Mouse (Mus musculus) heart, embryonic 16.5 days (tissue): ENCODE results near the gene Map2k6. TPM values are rescaled to one million over a fixed set of nuclear protein-coding genes. Genes with fewer than 3 reads are reported as not detected.

ENCODE experiments used
- ATAC-seq: fragments of 200-750 bp; cut with Nextera tagmentation; replicated peaks from 2 replicates; pipeline ENCODE4 v1.8.0; 2017; ENCODE audit warnings: moderate number of reproducible peaks; ENCODE audit not compliant: insufficient read depth, low FRiP score; ENCODE audit errors: extremely low read depth
- H3K27ac ChIP-seq: fragments of 300-500 bp; sonication (generic); 2 replicates; pipeline ENCODE4 v1.5.1; 2014; ENCODE audit warnings: mild to moderate bottlenecking, low read length, control low read depth, moderate library complexity
- H3K27me3 ChIP-seq: fragments of 300-500 bp; sonication (generic); 2 replicates; pipeline ENCODE4 v1.6.1; 2014; ENCODE audit warnings: low read length, mixed read lengths; ENCODE audit not compliant: control insufficient read depth, insufficient read depth
- H3K36me3 ChIP-seq: fragments of 300-500 bp; sonication (generic); 2 replicates; pipeline ENCODE4 v1.6.1; 2014; ENCODE audit not compliant: control insufficient read depth, insufficient read depth
- H3K4me1 ChIP-seq: fragments of 300-500 bp; sonication (generic); 2 replicates; pipeline ENCODE4 v1.6.1; 2014; ENCODE audit warnings: low read length, mixed read lengths; ENCODE audit not compliant: control insufficient read depth, insufficient read depth
- H3K4me2 ChIP-seq: fragments of 300-500 bp; sonication (generic); 2 replicates; pipeline ENCODE4 v1.6.1; 2014; ENCODE audit warnings: low read depth, mild to moderate bottlenecking, control low read depth, low read length
- H3K4me3 ChIP-seq: fragments of 300-500 bp; sonication (generic); 2 replicates; pipeline ENCODE4 v1.5.1; 2014; ENCODE audit warnings: mild to moderate bottlenecking, control low read depth, low read length
- H3K9ac ChIP-seq: fragments of 300-500 bp; sonication (generic); 2 replicates; pipeline ENCODE4 v1.6.1; 2014; ENCODE audit warnings: low read length, control low read depth
- H3K9me3 ChIP-seq: fragments of 300-500 bp; sonication (generic); replicated peaks from 2 replicates; pipeline ENCODE4 v1.6.1; 2016; ENCODE audit warnings: low read length; ENCODE audit not compliant: control insufficient read depth
- WGBS: fragments of 180-500 bp; shearing (Covaris S2); extraction: QIAGEN DNeasy Blood & Tissue Kit; methylation state at CpG from one replicate; pipeline ENCODE4 v1.1.7; 2014; 5-methylcytosine and 5-hydroxymethylcytosine counted together
- polyA plus RNA-seq: library from polyadenylated mRNA; unstranded; fragments of >200 nt; fragmentation: Nextera tagmentation; extraction: Ambion mirVana; gene quantifications from 2 replicates; pipeline ENCODE4 v1.2.1, GENCODE M21; 2015

Gene Map2k6
- polyA plus RNA-seq, 1 experiment from 2014 or later: 15.4 TPM

DNA sequence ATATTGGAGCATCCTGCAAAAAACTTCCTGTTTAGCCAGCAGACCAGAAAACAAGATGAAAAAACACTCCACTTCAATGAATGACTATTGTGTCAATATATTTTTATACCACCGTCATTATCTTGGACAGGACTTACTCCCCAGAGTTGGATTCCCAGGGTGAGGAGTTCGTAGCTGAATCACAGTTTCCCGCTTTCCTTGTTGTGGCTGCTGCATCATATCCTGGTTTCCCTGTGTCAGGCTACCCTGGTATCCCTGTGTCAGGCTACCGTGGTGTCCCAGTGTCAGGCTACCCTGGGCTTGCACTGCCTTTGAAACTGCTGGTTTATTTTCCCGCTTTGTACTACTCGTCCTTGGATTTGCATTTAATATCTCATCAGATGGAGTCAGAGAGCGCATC lies 167.4 kb downstream of the Map2k6 start:
- WGBS: 75% methylated on average over 7 of the region's 7 CpGs
- Histone ChIP-seq H3K9me3 (no peaks in the 10 kb centered on the region), H3K27me3 (no peaks in the 10 kb centered on the region), H3K4me1 (peaks cover 4% of the 10 kb centered on the region; the same call in 1 of the 2 replicates), H3K4me2 (no peak overlapping the region), H3K36me3 (no peaks in the 10 kb centered on the region), H3K4me3 (no peak overlapping the region), H3K27ac (no peak overlapping the region), H3K9ac (no peak overlapping the region)
- ATAC-seq: no peak; the same call in 1 of the 2 replicates

DNA sequence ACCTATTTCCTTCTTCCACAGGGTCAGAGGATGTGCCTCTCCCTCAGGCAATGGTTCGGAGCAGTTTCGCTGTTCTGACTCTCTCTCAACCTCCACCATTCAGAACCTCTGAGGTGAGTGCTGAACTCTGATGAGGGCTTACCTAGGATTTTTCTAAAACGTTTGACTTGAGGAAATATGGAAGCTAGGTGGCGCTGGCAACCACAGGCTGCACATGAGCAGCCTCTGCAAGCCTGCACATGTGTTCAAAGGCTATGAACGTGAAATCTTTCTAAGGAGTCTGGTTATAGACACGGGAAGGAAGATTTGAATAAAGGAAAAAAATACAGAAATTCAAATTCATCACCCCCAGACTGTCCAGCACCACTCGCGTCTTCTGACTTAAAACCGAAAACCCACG lies 173.6 kb downstream of the Map2k6 start:
- no peak overlapping the region for H3K4me3 ChIP-seq
- ATAC-seq: no peak
- no peak overlapping the region for H3K27ac ChIP-seq
- no peaks in the 10 kb centered on the region for H3K9me3 ChIP-seq
- 49% methylated on average over 10 of the region's 10 CpGs for WGBS
- H3K27me3 ChIP-seq: no peaks in the 10 kb centered on the region
- H3K4me2 ChIP-seq: no peak overlapping the region
- H3K9ac ChIP-seq: no peak overlapping the region
- H3K4me1 ChIP-seq: no peaks in the 10 kb centered on the region
- H3K36me3 ChIP-seq: no peaks in the 10 kb centered on the region

Other genes with a start within 250 kb of the Map2k6 start
- gene Abca9, start 230.9 kb upstream of the Map2k6 start, polyA plus RNA-seq: 3.5 and 4.1 TPM in 2 replicates
- 1.2 and 1.3 TPM in 2 replicates for gene Abca6, start 147.3 kb upstream of the Map2k6 start, polyA plus RNA-seq
- gene Abca5, start 61.4 kb upstream of the Map2k6 start, polyA plus RNA-seq: 2.7 and 3.1 TPM in 2 replicates